Mouse (Mus musculus) cortical plate, adult 2 months (tissue): ENCODE data around the gene Tktl1.

Experiments used
- CTCF ChIP-seq: fragments of 200-500 bp; IDR thresholded peaks from 2 replicates; pipeline ENCODE4 v1.5.1; 2011; ENCODE audit warnings: mild to moderate bottlenecking, control low read depth, low read length; ENCODE audit not compliant: insufficient read depth; ENCODE audit errors: extremely low read depth
- POLR2A ChIP-seq: fragments of 200-500 bp; IDR thresholded peaks from 2 replicates; pipeline ENCODE4 v1.6.1; 2011; ENCODE audit warnings: mild to moderate bottlenecking, low read length, control low read depth; ENCODE audit not compliant: insufficient read depth; ENCODE audit errors: extremely low read depth

DNA sequence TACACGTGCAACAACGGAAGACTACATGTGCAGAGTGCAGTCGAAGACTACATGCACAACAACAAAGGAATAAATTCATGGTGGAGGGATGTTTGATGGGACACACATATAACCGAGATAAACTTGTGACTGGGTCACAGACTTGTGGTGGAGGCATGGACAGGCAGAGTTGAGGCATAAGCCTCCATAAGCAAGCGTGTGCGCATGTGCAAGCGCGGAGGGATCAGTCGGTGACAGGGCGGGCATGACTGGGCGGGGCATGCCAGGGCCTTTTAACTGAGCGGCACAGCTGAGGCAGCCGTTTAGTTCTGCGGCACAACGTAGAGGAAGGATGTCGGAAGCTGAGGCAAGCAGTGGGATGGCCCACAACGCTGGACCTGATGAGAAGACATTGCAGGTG is at the start of gene Tktl1:
- TF ChIP-seq POLR2A (no peak), CTCF (no peak)
